Mouse (Mus musculus): Measurements from ENCODE around the gene Pla2g16. TPM values are rescaled to one million over a fixed set of nuclear protein-coding genes. Genes with fewer than 3 reads are reported as not detected.

Gene Pla2g16
- polyA plus RNA-seq, 1 experiment from 2014 or later: 5.5 TPM

GRCm38 (mm10) chr19:7611942-7612757 is 54.9 kb downstream of the Pla2g16 start, which contains the start of gene Hrasls5:
Gene Hrasls5 (plus strand): TSS chr19:7612541.
- H3K4me1 ChIP-seq (ENCODE audit: control insufficient read depth, insufficient read depth, low read length): peaks cover 8% of the 10 kb centered on the region
- ATAC-seq (peak; percentile 62), DNase-seq (ENCODE audit: low spot score) (peak; percentile 60)
- no peaks in the 10 kb centered on the region for H3K36me3 ChIP-seq (ENCODE audit: control insufficient read depth, insufficient read depth, low read length)
- no peak within 1 kb of the TSS for H3K27ac ChIP-seq (ENCODE audit: low read depth, low read length)
- H3K9ac ChIP-seq (ENCODE audit: low read length): peak within 1 kb of the TSS; percentile 63
- peak within 1 kb of the TSS; percentile 83 for H3K4me2 ChIP-seq (ENCODE audit: low read length)
- H3K27me3 ChIP-seq (replicated peaks; ENCODE audit: control insufficient read depth, insufficient read depth, low read length): 0 out of 2 replicates have a peak, but pooled peaks cover 9% of the 10 kb centered on the region
- WGBS: 3% methylated on average over 53 of the region's 54 CpGs
- no peaks in the 10 kb centered on the region for H3K9me3 ChIP-seq (replicated peaks; ENCODE audit: control insufficient read depth, low read length)
- H3K4me3 ChIP-seq (ENCODE audit: low read depth, low read length): peak within 1 kb of the TSS; percentile 43

GRCm38 (mm10) chr19:7613151-7613550 is 55.9 kb downstream of the Pla2g16 start:
- ATAC-seq (no peak), DNase-seq (ENCODE audit: low spot score) (no peak)
- no peak overlapping the region for H3K9ac ChIP-seq (ENCODE audit: low read length)
- H3K36me3 ChIP-seq (ENCODE audit: control insufficient read depth, insufficient read depth, low read length): no peaks in the 10 kb centered on the region
- H3K4me3 ChIP-seq (ENCODE audit: low read depth, low read length): no peak overlapping the region
- no peak overlapping the region for H3K27ac ChIP-seq (ENCODE audit: low read depth, low read length)
- no peaks in the 10 kb centered on the region; the same call in 1 of the 2 replicates for H3K4me1 ChIP-seq (ENCODE audit: control insufficient read depth, insufficient read depth, low read length)
- 87% methylated on average over 7 of the region's 7 CpGs for WGBS
- no peaks in the 10 kb centered on the region for H3K9me3 ChIP-seq (replicated peaks; ENCODE audit: control insufficient read depth, low read length)
- H3K27me3 ChIP-seq (replicated peaks; ENCODE audit: control insufficient read depth, insufficient read depth, low read length): 0 out of 2 replicates have a peak, but pooled peaks cover 9% of the 10 kb centered on the region
- no peak overlapping the region for H3K4me2 ChIP-seq (ENCODE audit: low read length)

DNA sequence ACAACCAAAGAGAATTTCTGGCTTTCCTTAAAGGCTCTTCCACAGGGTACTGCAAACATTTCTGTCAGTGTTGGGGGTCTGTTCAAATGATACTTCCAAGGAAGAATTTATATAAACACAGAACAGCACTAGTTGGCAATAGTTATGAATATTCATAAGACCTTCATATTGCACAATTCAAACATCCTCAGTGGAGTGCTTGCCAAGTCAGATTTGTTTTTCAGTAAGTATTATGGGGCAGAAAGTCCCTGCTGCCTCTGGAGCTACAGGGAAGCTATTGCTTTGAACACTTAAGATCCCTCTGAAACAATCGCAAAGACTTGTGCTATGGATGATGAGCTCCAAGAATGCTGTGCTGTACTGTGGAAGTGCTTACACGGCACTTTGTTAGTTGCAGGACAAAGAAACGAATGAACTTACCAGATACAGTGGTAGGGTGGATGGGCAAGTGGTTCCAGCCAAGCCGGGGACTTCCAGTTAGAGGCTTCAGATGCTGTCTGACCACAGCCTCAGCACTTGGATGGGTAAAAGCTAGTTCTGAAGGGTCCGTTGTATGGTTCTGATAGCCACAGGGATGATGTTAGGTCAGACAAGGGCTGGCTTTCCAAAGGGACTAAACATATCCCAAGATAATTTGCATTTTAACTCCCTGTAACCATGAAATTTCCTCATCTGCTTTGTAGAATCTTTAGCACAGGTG is 59.1 kb downstream of the Pla2g16 start:
- DNase-seq (ENCODE audit: low spot score): no peak
- no peaks in the 10 kb centered on the region for H3K36me3 ChIP-seq (ENCODE audit: control insufficient read depth, insufficient read depth, low read length)
- H3K9ac ChIP-seq (ENCODE audit: low read length): no peak overlapping the region
- WGBS: 71% methylated on average over 5 of the region's 5 CpGs
- no peak overlapping the region for H3K4me2 ChIP-seq (ENCODE audit: low read length)
- 0 out of 2 replicates have a peak, but pooled peaks cover 8% of the 10 kb centered on the region for H3K27me3 ChIP-seq (replicated peaks; ENCODE audit: control insufficient read depth, insufficient read depth, low read length)
- H3K9me3 ChIP-seq (replicated peaks; ENCODE audit: control insufficient read depth, low read length): no peaks in the 10 kb centered on the region
- H3K27ac ChIP-seq (ENCODE audit: low read depth, low read length): no peak overlapping the region
- H3K4me3 ChIP-seq (ENCODE audit: low read depth, low read length): no peak overlapping the region
- no peaks in the 10 kb centered on the region for H3K4me1 ChIP-seq (ENCODE audit: control insufficient read depth, insufficient read depth, low read length)
- no peak for ATAC-seq

DNA sequence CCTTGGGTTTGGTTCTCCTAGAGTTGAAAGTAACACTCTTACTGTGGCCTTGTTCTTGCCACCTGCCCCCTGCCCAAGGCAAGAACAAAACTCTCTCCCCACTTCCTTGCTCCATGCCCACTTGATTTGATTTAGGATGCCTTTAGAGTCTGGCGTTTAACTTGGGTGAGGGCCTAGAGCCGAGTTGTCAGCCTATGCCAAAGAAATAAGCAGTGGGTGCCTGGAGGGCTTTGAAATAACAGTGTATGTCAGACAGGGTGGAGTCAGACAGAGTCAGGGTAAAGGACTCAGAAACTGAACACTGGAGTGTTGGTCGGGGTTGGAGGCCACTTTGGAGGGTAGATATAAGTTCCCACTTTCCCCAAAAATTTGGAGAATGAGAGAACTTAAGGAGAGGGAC is 59.8 kb downstream of the Pla2g16 start:
- DNase-seq (ENCODE audit: low spot score): no peak
- WGBS: 56% methylated on average over 3 of the region's 3 CpGs
- no peak for ATAC-seq
- Histone ChIP-seq H3K4me3 (ENCODE audit: low read depth, low read length) (no peak overlapping the region), H3K9ac (ENCODE audit: low read length) (no peak overlapping the region), H3K4me2 (ENCODE audit: low read length) (no peak overlapping the region), H3K27me3 (replicated peaks; ENCODE audit: control insufficient read depth, insufficient read depth, low read length) (0 out of 2 replicates have a peak, but pooled peaks cover 4% of the 10 kb centered on the region), H3K4me1 (ENCODE audit: control insufficient read depth, insufficient read depth, low read length) (no peaks in the 10 kb centered on the region), H3K27ac (ENCODE audit: low read depth, low read length) (no peak overlapping the region), H3K9me3 (replicated peaks; ENCODE audit: control insufficient read depth, low read length) (no peaks in the 10 kb centered on the region), H3K36me3 (ENCODE audit: control insufficient read depth, insufficient read depth, low read length) (no peaks in the 10 kb centered on the region)

GRCm38 (mm10) chr19:7617696-7618095 is 60.4 kb downstream of the Pla2g16 start:
- WGBS: 38% methylated on average over 7 of the region's 7 CpGs
- peak; percentile 50; the same call in 1 of the 2 replicates for ATAC-seq
- H3K27ac ChIP-seq (ENCODE audit: low read depth, low read length): no peak overlapping the region
- H3K9me3 ChIP-seq (replicated peaks; ENCODE audit: control insufficient read depth, low read length): no peaks in the 10 kb centered on the region
- H3K4me2 ChIP-seq (ENCODE audit: low read length): no peak overlapping the region
- no peaks in the 10 kb centered on the region for H3K4me1 ChIP-seq (ENCODE audit: control insufficient read depth, insufficient read depth, low read length)
- no peaks in the 10 kb centered on the region for H3K27me3 ChIP-seq (replicated peaks; ENCODE audit: control insufficient read depth, insufficient read depth, low read length)
- H3K9ac ChIP-seq (ENCODE audit: low read length): no peak overlapping the region
- peak; percentile 92 for DNase-seq (ENCODE audit: low spot score)
- no peaks in the 10 kb centered on the region for H3K36me3 ChIP-seq (ENCODE audit: control insufficient read depth, insufficient read depth, low read length)
- no peak overlapping the region for H3K4me3 ChIP-seq (ENCODE audit: low read depth, low read length)

DNA sequence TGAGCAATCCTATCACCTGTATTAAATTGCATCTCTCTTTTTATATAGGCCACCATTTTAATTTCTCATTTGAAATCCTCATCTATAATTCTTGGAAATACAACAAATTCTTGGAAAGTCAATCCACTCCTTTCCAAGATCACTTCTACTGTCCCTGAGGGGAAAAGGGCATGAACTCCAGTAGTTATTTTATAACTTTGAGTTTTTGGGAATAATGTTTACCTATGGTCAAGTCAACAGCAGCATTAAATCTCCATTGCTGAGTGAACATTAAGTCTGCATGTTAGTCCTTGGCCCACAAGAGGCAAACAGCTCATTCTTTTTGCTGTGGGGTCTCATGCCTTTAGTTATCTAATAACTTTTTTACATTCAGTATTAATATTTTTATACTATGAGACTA is 75.8 kb downstream of the Pla2g16 start:
- no peak for ATAC-seq
- no peaks in the 10 kb centered on the region for H3K4me1 ChIP-seq (ENCODE audit: control insufficient read depth, insufficient read depth, low read length)
- DNase-seq (ENCODE audit: low spot score): no peak
- H3K27ac ChIP-seq (ENCODE audit: low read depth, low read length): no peak overlapping the region
- H3K4me3 ChIP-seq (ENCODE audit: low read depth, low read length): no peak overlapping the region
- H3K36me3 ChIP-seq (ENCODE audit: control insufficient read depth, insufficient read depth, low read length): no peaks in the 10 kb centered on the region
- no peak overlapping the region for H3K9ac ChIP-seq (ENCODE audit: low read length)
- no peaks in the 10 kb centered on the region for H3K9me3 ChIP-seq (replicated peaks; ENCODE audit: control insufficient read depth, low read length)
- H3K4me2 ChIP-seq (ENCODE audit: low read length): no peak overlapping the region
- no peaks in the 10 kb centered on the region for H3K27me3 ChIP-seq (replicated peaks; ENCODE audit: control insufficient read depth, insufficient read depth, low read length)

GRCm38 (mm10) chr19:7633786-7634185 is 76.5 kb downstream of the Pla2g16 start:
- 72% methylated on average over 1 of the region's 1 CpGs for whole genome bisulfite sequencing
- no peaks in the 10 kb centered on the region for H3K9me3 ChIP-seq (replicated peaks; ENCODE audit: control insufficient read depth, low read length)

More at GRCm38 (mm10) chr19:7633786-7634185, 76.5 kb downstream of the Pla2g16 start:
- Histone ChIP-seq H3K27me3 (replicated peaks; ENCODE audit: control insufficient read depth, insufficient read depth, low read length) (no peaks in the 10 kb centered on the region), H3K4me1 (ENCODE audit: control insufficient read depth, insufficient read depth, low read length) (no peaks in the 10 kb centered on the region), H3K36me3 (ENCODE audit: control insufficient read depth, insufficient read depth, low read length) (no peaks in the 10 kb centered on the region), H3K27ac (ENCODE audit: low read depth, low read length) (no peak overlapping the region), H3K4me2 (ENCODE audit: low read length) (no peak overlapping the region), H3K9ac (ENCODE audit: low read length) (no peak overlapping the region), H3K4me3 (ENCODE audit: low read depth, low read length) (no peak overlapping the region)
- DNase-seq (ENCODE audit: low spot score) (no peak), ATAC-seq (no peak)

All from forebrain, embryonic 14.5 days (tissue).